Mouse (Mus musculus) common myeloid progenitor, adult 5-6 weeks (primary cell): ENCODE data around the gene Prpsap1. TPM values are rescaled to one million over a fixed set of nuclear protein-coding genes. Genes with fewer than 3 reads are reported as not detected.

Experiments used
- ATAC-seq: replicated peaks from 2 replicates; pipeline ENCODE4 v1.8.0; 2016; ENCODE audit warnings: low read depth, mild to moderate bottlenecking, moderate TSS enrichment, inconsistent platforms; ENCODE audit not compliant: poor library complexity, severe bottlenecking
- total RNA-seq: library from RNA; stranded (forward); fragments of 200-1000, 187-1606 nt; gene quantifications from 2 replicates; pipeline ENCODE4 v1.2.3, GENCODE M21; 2017

Prpsap1 gene
- total RNA-seq, result 28.1 and 35.2 TPM in 2 replicates

GRCm38 (mm10) chr11:116493795-116494252 is at the start of gene Prpsap1:
Gene Prpsap1, minus strand, starts transcription at chr11:116494202.
- peak; percentile 55 for ATAC-seq

- ATAC-seq, result peak; percentile 80
These were observed 49.1 kb upstream of the Prpsap1 start for GRCm38 (mm10) chr11:116543110-116543509.

- no peak for ATAC-seq
These were observed 47.2 kb upstream of the Prpsap1 start for GRCm38 (mm10) chr11:116541183-116541582.

GRCm38 (mm10) chr11:116538142-116538735 is 44.2 kb upstream of the Prpsap1 start:
- no peak for ATAC-seq

GRCm38 (mm10) chr11:116537388-116537787 is 43.4 kb upstream of the Prpsap1 start:
- ATAC-seq, result no peak

- ATAC-seq, result peak; percentile 43
These were observed 42.7 kb upstream of the Prpsap1 start for GRCm38 (mm10) chr11:116536685-116537084.

- ATAC-seq, result peak; percentile 62
These were observed 40.3 kb upstream of the Prpsap1 start for GRCm38 (mm10) chr11:116534154-116534865.

- peak; percentile 23 for ATAC-seq
These were observed 39.5 kb upstream of the Prpsap1 start for GRCm38 (mm10) chr11:116533341-116534153.

GRCm38 (mm10) chr11:116532810-116533338 is 38.9 kb upstream of the Prpsap1 start:
- ATAC-seq, result 0 out of 2 replicates have a peak, but pooled peaks have one; percentile 20

GRCm38 (mm10) chr11:116532262-116532809 is 38.3 kb upstream of the Prpsap1 start:
- peak; percentile 19; the same call in 1 of the 2 replicates for ATAC-seq

GRCm38 (mm10) chr11:116531371-116532191 is 37.6 kb upstream of the Prpsap1 start:
- ATAC-seq, result no peak

- no peak for ATAC-seq
These were observed 36.5 kb upstream of the Prpsap1 start, which contains the start of gene Sphk1 for GRCm38 (mm10) chr11:116530187-116531147. Gene Sphk1, plus strand, starts transcription at chr11:116530925.

- no peak for ATAC-seq
These were observed 34.8 kb upstream of the Prpsap1 start for GRCm38 (mm10) chr11:116528636-116529320.

- ATAC-seq, result no peak
These were observed 29.7 kb upstream of the Prpsap1 start for GRCm38 (mm10) chr11:116523699-116524189.

GRCm38 (mm10) chr11:116522886-116523698 is 29.1 kb upstream of the Prpsap1 start:
- no peak for ATAC-seq

- no peak for ATAC-seq
These were observed 28.0 kb upstream of the Prpsap1 start for GRCm38 (mm10) chr11:116522046-116522445.
